Mouse (Mus musculus): ENCODE results near the gene Ly6g5b.

DNA sequence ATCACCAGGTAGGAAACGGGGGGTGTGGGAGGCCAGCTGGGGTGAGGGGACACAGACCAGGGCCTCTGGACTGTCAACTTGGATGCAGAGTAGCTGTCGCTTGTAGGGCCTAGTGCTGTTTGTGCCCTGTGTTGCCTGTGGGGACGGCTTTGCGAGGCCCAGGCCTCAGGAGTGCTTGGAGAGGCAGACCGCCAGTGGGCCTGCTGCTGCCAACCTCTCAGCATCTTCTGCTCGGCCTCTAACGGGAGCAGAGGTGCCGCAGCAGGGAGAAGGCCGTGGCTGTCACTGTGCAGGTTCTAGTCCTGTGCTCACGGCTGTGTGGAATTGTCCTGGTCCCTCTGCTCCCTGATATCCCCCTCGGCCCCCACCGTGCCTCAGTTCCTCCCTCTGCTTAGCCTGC is 18.6 kb downstream of the Ly6g5b start:
- TF ChIP-seq HCFC1 (IDR thresholded peaks at IDR 0.05; ENCODE audit: borderline replicate concordance, insufficient read depth, low read length) (no peak), ZC3H11A (IDR thresholded peaks at IDR 0.05; ENCODE audit: borderline replicate concordance, low read depth, low read length) (no peak), CHD2 (IDR thresholded peaks at IDR 0.05; ENCODE audit: low read depth, low read length) (no peak), MAFK (IDR thresholded peaks at IDR 0.05; ENCODE audit: insufficient read depth, low read depth, low read length) (no peak)

Measured in ES-E14 (cell line).